Mouse (Mus musculus): ENCODE data around the gene Dnajb1. TPM values are rescaled to one million over a fixed set of nuclear protein-coding genes. Genes with fewer than 3 reads are reported as not detected.

Gene Dnajb1
- 42.8 and 49.1 TPM in 2 replicates for polyA plus RNA-seq (2021; fragmentation: Nextera tagmentation)
- long read RNA-seq, experiment 1, transcript Dnajb1-202 (3 exons, 2,854 nt), result minor isoform, 9 of 503 reads
- long read RNA-seq, experiment 1, transcript Dnajb1-201 (3 exons, 2,996 nt), result major isoform, 467 of 503 reads
- long read RNA-seq, experiment 1, partial matches to known transcripts, result 22 of 503 reads
- long read RNA-seq, experiment 1, other reads (novel, unspliced or antisense), result 5 of 503 reads
- long read RNA-seq, experiment 2, transcript Dnajb1-201 (3 exons, 2,996 nt), result major isoform, 39 of 59 reads
- long read RNA-seq, experiment 2, partial matches to known transcripts, result 17 of 59 reads
- long read RNA-seq, experiment 2, other reads (novel, unspliced or antisense), result 1 of 59 reads

DNA sequence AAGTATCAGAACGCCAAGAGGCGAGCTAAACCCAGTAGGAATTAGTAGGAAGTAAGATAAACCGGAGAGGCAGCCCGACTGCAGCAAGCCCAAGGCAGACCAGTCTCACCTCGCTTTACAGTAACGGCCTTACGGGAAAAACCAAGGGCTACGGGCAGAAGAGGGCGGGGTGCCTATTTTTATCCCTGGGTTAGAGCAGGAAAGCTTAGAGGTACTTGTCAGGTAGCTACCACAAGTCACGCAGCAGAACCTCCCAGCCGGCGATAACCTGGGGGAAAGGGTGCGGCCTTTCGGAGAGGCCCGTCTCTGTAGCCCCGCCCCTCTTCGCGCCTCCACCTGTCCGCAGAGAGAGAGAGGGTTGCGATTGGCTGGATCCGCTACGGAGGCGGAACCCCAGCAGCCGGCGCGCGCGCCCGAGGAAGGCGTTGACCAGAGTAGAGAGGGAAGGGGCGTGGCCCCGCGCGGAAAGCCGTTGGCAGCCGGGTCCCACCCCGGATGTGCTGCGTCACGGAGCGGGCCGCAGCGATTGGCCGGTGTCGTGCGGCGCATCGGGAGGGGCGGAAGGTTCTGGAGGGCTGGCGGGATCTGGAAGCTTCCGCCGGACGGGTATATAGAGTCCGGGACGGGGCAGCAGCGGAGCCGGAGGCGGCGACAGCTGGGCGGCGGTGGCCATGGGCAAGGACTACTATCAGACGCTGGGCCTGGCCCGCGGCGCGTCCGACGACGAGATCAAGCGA lies at the start of gene Dnajb1, which contains the start of gene Tecr:
Gene Dnajb1 (plus strand): TSS at position 533 of the 737 bp plus-strand sequence.
Gene Tecr (minus strand): TSS at position 311 of the 737 bp plus-strand sequence.

GRCm38 (mm10) chr8:83566469-83567395 lies 41.3 kb upstream of the Dnajb1 start, which contains the start of gene Ndufb7:
TSS of gene Ndufb7 (plus strand) at chr8:83566671.

GRCm38 (mm10) chr8:83652030-83652743 lies 44.2 kb downstream of the Dnajb1 start, which contains the start of gene Gipc1:
TSS of gene Gipc1 (plus strand) at chr8:83652677.

Other genes with a start within 250 kb of the Dnajb1 start
- gene Clgn, start 218.3 kb upstream of the Dnajb1 start, polyA plus RNA-seq (2021; fragmentation: Nextera tagmentation), result 2.8 and 3.6 TPM in 2 replicates
- gene Scoc, start 149.8 kb upstream of the Dnajb1 start, polyA plus RNA-seq (2021; fragmentation: Nextera tagmentation), result 380 and 458 TPM in 2 replicates
- gene Olfr370, start 72.4 kb upstream of the Dnajb1 start, polyA plus RNA-seq (2021; fragmentation: Nextera tagmentation), result not detected in 2 replicates
- 610 and 651 TPM in 2 replicates for gene Ndufb7, start 41.5 kb upstream of the Dnajb1 start, polyA plus RNA-seq (2021; fragmentation: Nextera tagmentation)
- gene Tecr, start 222 bp upstream of the Dnajb1 start, polyA plus RNA-seq (2021; fragmentation: Nextera tagmentation), result 1,413 and 1,506 TPM in 2 replicates
- 103 and 129 TPM in 2 replicates for gene Gipc1, start 44.5 kb downstream of the Dnajb1 start, polyA plus RNA-seq (2021; fragmentation: Nextera tagmentation)
- gene Ptger1, start 58.5 kb downstream of the Dnajb1 start, polyA plus RNA-seq (2021; fragmentation: Nextera tagmentation), result 0.18 and 0.40 TPM in 2 replicates
- 5.5 and 11.2 TPM in 2 replicates for gene Pkn1, start 91.0 kb downstream of the Dnajb1 start, polyA plus RNA-seq (2021; fragmentation: Nextera tagmentation)
- gene Ddx39, start 107.0 kb downstream of the Dnajb1 start, polyA plus RNA-seq (2021; fragmentation: Nextera tagmentation), result 18.2 and 24.2 TPM in 2 replicates
- gene Adgre5, start 133.1 kb downstream of the Dnajb1 start, polyA plus RNA-seq (2021; fragmentation: Nextera tagmentation), result 2.8 and 3.1 TPM in 2 replicates

Data from left cerebral cortex, adult 6 months (tissue).